Mouse (Mus musculus): ENCODE results near the gene Tesc.

Tesc gene

GRCm38 (mm10) chr5:118017527-118017926 is 10.0 kb upstream of the Tesc start:
- DNase-seq: no peak

GRCm38 (mm10) chr5:118019905-118020304 is 7.6 kb upstream of the Tesc start:
- DNase-seq: no peak

- DNase-seq: no peak
Measured at GRCm38 (mm10) chr5:118023053-118023452, 4.5 kb upstream of the Tesc start.

- no peak for DNase-seq
Measured at GRCm38 (mm10) chr5:118025880-118026279, 1.7 kb upstream of the Tesc start.

GRCm38 (mm10) chr5:118026343-118026742 is 1.2 kb upstream of the Tesc start:
- DNase-seq: no peak

GRCm38 (mm10) chr5:118027101-118027697 is 344 bp upstream of the Tesc start:
- DNase-seq: no peak

DNA sequence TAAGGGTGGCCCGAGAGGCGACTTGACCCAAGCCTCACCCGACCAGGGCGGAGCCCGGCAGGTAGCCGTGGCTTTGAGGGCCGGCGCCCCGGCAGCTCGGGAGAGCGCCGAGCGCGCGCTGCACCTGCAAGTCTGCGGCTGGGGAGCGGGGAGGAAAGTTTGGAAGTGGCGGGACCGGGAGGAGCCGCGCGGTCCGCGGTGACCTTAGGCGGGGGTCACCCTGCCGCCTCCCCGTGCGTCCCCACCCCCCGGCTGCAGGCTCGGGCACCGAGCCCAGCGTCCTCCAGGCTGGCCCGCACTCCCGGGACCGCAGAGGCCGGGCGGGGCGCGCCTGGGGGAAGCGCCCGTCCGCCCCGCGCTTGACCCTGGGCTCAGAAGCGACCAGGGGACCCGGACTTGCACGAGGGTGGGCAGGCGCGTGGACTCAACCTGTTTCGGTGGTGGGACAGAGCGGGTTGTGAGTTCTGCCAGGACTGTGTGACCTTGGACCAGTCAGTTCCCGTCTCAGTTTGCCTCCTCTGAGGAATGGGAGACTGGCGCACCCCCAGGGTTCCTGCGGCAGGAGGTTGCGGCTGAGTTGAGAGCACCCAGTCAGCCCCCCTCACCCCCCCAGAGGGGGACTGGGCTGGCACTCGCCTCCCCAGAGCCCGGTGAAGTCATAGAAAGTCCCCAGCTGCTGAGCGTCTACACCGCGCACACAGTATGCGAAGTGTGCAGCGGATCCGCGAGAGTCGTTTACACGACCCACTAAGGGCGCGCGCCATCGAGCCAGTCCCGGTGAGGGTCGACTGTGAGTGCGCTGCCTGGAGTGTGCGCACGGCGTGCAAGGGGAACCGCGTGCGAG is 870 bp downstream of the Tesc start:
- DNase-seq: peak; percentile 39

DNA sequence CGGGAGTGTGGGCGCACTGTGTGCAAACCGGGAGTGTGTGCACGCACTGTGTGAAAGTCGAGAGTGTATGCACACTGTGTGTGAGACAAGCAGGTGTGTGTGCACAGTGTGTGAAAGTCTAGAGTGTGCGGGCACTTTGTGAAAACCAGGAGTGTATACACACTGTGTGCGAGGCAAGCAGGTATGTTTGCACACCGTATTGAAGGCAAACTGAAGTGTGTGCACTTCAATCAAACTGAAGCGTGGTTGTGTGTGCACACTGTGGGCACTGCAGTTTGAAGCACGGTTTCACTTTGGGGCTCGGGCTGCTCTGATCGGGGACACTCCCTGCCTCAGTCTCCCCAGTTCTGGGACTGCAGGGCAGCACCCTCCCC is 1.5 kb downstream of the Tesc start:
- DNase-seq: no peak

- DNase-seq: no peak
Measured at GRCm38 (mm10) chr5:118029420-118029819, 1.9 kb downstream of the Tesc start.

DNA sequence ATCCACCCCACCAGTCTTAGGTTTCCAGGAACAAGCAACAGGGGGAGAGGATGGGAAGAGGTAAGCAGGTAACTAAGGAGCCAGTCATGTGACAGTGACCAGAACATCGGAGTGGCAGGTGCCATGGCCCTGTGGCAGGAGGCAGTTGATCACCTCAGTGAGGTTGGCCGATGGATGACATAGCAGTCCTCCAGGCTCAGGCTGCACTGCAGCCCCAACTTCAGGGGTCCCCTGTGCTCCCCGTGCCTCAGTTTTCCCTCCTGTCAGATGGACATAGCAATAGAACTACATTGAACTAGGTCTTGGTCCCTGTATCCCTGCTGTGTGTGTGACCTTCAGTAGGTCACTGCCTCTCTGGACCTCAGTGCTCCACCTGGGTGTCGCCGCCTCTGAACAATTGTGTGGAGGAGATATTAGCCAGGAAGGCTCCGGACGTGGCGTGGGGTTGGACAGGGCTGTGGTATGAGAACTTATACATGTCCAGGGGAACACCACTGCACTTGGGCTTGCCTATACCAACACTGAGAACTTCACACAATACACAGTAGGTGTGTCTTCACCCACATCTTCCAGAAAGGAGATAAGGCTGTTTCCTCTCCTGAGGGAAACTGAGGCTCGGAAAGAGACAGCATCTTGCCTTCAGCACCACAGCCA is 2.6 kb downstream of the Tesc start:
- no peak for DNase-seq

GRCm38 (mm10) chr5:118031059-118031458 is 3.5 kb downstream of the Tesc start:
- no peak for DNase-seq

DNA sequence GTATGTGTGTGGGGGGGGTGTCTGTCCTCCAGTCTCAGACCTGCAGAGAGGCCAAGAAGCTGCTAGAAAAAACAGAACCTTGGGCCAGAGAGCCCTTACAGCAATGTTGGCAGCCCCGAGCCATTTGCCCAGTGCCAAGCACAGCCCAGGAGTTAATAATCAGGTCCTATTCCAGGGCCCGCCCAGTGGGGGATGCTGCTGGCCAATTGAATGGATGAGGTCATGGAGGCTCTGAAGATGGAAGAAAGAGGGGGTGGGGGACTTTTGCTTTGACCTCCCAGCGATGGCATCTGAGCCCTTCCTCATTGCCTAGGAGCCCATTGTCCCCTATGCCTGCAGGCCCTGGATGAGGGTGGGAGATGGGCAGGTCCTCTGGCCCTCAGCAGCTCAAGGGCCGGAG is 4.0 kb downstream of the Tesc start:
- DNase-seq: no peak

- no peak for DNase-seq
Measured at GRCm38 (mm10) chr5:118033328-118033727, 5.8 kb downstream of the Tesc start.

DNA sequence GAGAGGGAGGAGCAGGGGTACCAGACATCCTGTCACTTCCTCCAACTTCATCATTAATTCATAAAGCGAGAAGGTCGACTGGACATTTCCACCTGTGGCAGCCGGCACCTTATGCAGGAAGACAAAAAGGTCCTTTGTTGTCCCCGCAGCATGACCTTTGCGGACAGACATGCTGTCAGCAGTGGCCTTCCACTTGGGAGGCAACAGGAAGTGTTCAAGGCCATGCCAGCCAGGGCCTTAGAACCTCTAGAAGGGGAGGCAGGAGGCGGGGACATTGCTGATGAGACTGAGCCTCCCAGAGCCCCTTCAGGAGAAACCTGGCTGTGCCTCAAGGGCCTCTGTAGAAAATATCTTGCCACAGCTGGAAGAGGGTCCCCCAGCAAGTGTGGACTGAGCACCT is 6.2 kb downstream of the Tesc start:
- DNase-seq: no peak

DNA sequence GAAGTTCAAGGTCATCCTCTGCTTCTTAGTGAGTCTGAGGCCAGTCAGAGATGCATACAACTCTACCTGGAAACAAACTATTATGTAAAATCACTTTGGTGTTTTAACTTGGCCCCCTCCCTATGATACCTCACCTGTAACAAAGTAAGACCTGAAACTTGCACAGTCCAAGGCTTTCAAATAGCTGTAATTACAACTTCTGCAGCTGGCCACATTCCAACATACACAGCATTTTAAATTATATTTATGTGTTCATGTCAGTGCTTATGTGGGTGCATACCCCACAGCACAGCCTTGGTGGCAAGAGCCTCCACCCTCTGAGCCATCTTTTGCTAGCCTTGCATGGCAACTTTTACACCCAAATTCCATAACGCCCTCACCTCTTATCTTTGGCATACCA is 7.1 kb downstream of the Tesc start:
- no peak for DNase-seq

DNA sequence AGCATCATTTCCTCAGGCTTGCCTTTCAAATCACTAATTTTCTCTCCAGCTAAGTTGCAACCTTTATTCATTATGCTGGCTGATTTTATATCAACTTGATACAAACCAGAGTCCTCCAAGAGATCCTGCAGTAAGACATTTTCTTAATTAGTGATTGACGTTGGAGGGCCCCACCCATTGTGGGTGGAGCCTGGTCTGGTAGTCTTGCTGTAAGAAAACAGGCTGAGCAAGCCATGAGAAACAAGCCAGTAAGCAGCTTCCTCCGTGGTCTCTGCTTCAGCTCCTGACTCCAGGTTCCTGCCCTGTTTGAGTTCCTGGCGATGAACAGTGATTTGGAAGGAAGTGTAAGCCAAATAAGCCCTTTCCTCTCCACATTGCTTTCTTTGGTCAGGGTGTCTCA is 8.2 kb downstream of the Tesc start:
- no peak for DNase-seq

GRCm38 (mm10) chr5:118036888-118037797 is 9.6 kb downstream of the Tesc start:
- DNase-seq: no peak

DNA sequence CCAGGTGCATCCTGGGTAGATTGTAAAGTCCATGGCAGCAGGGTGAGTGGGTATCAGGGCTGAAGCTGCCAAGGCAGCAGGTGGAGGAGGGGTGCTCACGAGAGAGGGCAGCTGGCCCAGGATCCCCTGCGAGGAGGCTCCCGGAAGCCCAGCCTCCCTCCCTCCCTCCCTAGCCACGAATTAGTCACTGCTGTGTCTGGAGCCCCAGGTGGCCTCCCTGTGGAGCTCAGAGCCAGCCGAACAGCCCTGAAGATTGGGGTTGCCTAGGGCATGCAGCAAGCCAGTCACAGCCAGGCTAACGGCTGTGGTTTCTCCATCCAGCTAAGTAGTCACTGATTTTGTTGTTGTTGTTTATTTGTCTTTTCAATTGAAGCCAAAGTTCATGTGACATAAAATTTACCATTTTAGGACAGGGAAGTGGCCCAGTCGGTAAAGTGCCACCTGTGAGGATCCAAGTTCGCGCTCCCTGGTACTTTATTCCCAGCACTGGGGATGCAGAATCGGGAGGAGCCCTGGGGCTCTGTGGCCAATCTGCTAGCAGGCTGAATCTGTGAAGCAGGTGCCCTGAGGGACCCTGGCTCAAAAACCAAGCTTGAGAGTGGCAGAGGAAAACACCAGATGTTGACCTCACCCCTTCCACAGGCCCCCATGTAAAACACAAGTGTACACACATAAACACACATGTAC is 10.4 kb downstream of the Tesc start:
- peak; percentile 35 for DNase-seq

- no peak for DNase-seq
Measured at GRCm38 (mm10) chr5:118039241-118039668, 11.7 kb downstream of the Tesc start.

- DNase-seq: no peak
Measured at GRCm38 (mm10) chr5:118042599-118042998, 15.1 kb downstream of the Tesc start.

GRCm38 (mm10) chr5:118043761-118044160 is 16.2 kb downstream of the Tesc start:
- DNase-seq: no peak

DNA sequence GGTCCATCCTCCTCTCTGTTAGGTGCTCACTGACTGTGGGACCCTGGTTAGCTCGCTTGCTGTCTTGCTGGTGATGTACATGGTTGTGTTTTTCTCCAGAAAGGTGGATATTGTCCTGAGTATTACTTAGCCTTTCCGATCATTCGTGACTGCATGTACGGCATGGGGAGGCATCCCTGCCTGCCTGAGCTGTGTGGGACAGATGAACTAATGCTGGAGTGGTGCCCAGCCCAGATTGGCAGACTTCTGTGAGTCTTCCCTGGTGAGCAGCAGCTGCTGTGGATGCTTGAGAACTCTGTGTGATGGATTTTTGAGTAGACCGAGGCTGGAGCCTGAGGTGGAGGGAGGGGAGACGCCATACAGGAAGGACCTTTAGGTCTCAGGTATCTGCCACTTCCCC is 17.4 kb downstream of the Tesc start:
- no peak for DNase-seq
